Mouse (Mus musculus): Measurements from ENCODE around the gene Mtus2. TPM values are rescaled to one million over a fixed set of nuclear protein-coding genes. Genes with fewer than 3 reads are reported as not detected.

Mtus2 gene
- polyA plus RNA-seq, 1 experiment: 8.7 TPM

- no peak for DNase-seq
- no peaks in the 10 kb centered on the region for H3K27me3 ChIP-seq (ENCODE audit: control insufficient read depth, insufficient read depth, low read length)
- 97% methylated on average over 6 of the region's 6 CpGs for WGBS
- H3K4me3 ChIP-seq (ENCODE audit: control insufficient read depth, insufficient read depth, low read length): no peak overlapping the region
- TF ChIP-seq CTCF (IDR thresholded peaks at IDR 0.05; ENCODE audit: borderline replicate concordance, control insufficient read depth, extremely low read depth, insufficient read depth, low read length, poor library complexity): no peak
- no peak for TF ChIP-seq POLR2A (IDR thresholded peaks at IDR 0.05; ENCODE audit: control insufficient read depth, extremely low read depth, insufficient read depth, low read length, poor library complexity)
- H3K36me3 ChIP-seq (ENCODE audit: control insufficient read depth, insufficient read depth, low read length): no peaks in the 10 kb centered on the region
- H3K4me1 ChIP-seq (replicated peaks; ENCODE audit: control insufficient read depth, insufficient read depth, low read length): peaks cover 5% of the 10 kb centered on the region; the same call in 1 of the 2 replicates
- no peak overlapping the region for H3K27ac ChIP-seq (ENCODE audit: control insufficient read depth, insufficient read depth, low read length)
These were observed 400.0 kb downstream of the Mtus2 start for GRCm38 (mm10) chr5:148357168-148357567.

- Histone ChIP-seq H3K36me3 (ENCODE audit: control insufficient read depth, insufficient read depth, low read length) (no peaks in the 10 kb centered on the region), H3K27ac (ENCODE audit: control insufficient read depth, insufficient read depth, low read length) (no peak overlapping the region), H3K27me3 (ENCODE audit: control insufficient read depth, insufficient read depth, low read length) (no peaks in the 10 kb centered on the region), H3K4me1 (replicated peaks; ENCODE audit: control insufficient read depth, insufficient read depth, low read length) (peaks cover 5% of the 10 kb centered on the region; the same call in 1 of the 2 replicates), H3K4me3 (ENCODE audit: control insufficient read depth, insufficient read depth, low read length) (no peak overlapping the region)
- TF ChIP-seq POLR2A (IDR thresholded peaks at IDR 0.05; ENCODE audit: control insufficient read depth, extremely low read depth, insufficient read depth, low read length, poor library complexity): no peak
- TF ChIP-seq CTCF (IDR thresholded peaks at IDR 0.05; ENCODE audit: borderline replicate concordance, control insufficient read depth, extremely low read depth, insufficient read depth, low read length, poor library complexity): no peak
- WGBS: 96% methylated on average over 11 of the region's 11 CpGs
- DNase-seq: no peak
These were observed 402.0 kb downstream of the Mtus2 start for GRCm38 (mm10) chr5:148359131-148359530.

- Histone ChIP-seq H3K4me3 (ENCODE audit: control insufficient read depth, insufficient read depth, low read length) (no peak overlapping the region), H3K27me3 (ENCODE audit: control insufficient read depth, insufficient read depth, low read length) (no peaks in the 10 kb centered on the region), H3K27ac (ENCODE audit: control insufficient read depth, insufficient read depth, low read length) (no peak overlapping the region), H3K4me1 (replicated peaks; ENCODE audit: control insufficient read depth, insufficient read depth, low read length) (peaks cover 5% of the 10 kb centered on the region; the same call in 1 of the 2 replicates), H3K36me3 (ENCODE audit: control insufficient read depth, insufficient read depth, low read length) (no peaks in the 10 kb centered on the region)
- 66% methylated on average over 16 of the region's 16 CpGs for WGBS
- no peak for DNase-seq
- no peak for TF ChIP-seq POLR2A (IDR thresholded peaks at IDR 0.05; ENCODE audit: control insufficient read depth, extremely low read depth, insufficient read depth, low read length, poor library complexity)
These were observed 404.0 kb downstream of the Mtus2 start for GRCm38 (mm10) chr5:148360922-148361758.

- peaks cover 5% of the 10 kb centered on the region; the same call in 1 of the 2 replicates for H3K4me1 ChIP-seq (replicated peaks; ENCODE audit: control insufficient read depth, insufficient read depth, low read length)
- H3K27ac ChIP-seq (ENCODE audit: control insufficient read depth, insufficient read depth, low read length): no peak overlapping the region
- no peaks in the 10 kb centered on the region for H3K36me3 ChIP-seq (ENCODE audit: control insufficient read depth, insufficient read depth, low read length)
- no peaks in the 10 kb centered on the region for H3K27me3 ChIP-seq (ENCODE audit: control insufficient read depth, insufficient read depth, low read length)
- DNase-seq: no peak
- WGBS: 88% methylated on average over 3 of the region's 3 CpGs
- TF ChIP-seq POLR2A (IDR thresholded peaks at IDR 0.05; ENCODE audit: control insufficient read depth, extremely low read depth, insufficient read depth, low read length, poor library complexity) (no peak), CTCF (IDR thresholded peaks at IDR 0.05; ENCODE audit: borderline replicate concordance, control insufficient read depth, extremely low read depth, insufficient read depth, low read length, poor library complexity) (no peak)
- H3K4me3 ChIP-seq (ENCODE audit: control insufficient read depth, insufficient read depth, low read length): no peak overlapping the region
These were observed 404.6 kb downstream of the Mtus2 start for GRCm38 (mm10) chr5:148361759-148362010.

GRCm38 (mm10) chr5:148362296-148362695, 405.2 kb downstream of the Mtus2 start:
- Histone ChIP-seq H3K4me1 (replicated peaks; ENCODE audit: control insufficient read depth, insufficient read depth, low read length) (peaks cover 5% of the 10 kb centered on the region; the same call in 1 of the 2 replicates), H3K4me3 (ENCODE audit: control insufficient read depth, insufficient read depth, low read length) (no peak overlapping the region), H3K27me3 (ENCODE audit: control insufficient read depth, insufficient read depth, low read length) (no peaks in the 10 kb centered on the region), H3K27ac (ENCODE audit: control insufficient read depth, insufficient read depth, low read length) (no peak overlapping the region), H3K36me3 (ENCODE audit: control insufficient read depth, insufficient read depth, low read length) (no peaks in the 10 kb centered on the region)
- no peak for DNase-seq
- TF ChIP-seq POLR2A (IDR thresholded peaks at IDR 0.05; ENCODE audit: control insufficient read depth, extremely low read depth, insufficient read depth, low read length, poor library complexity) (no peak), CTCF (IDR thresholded peaks at IDR 0.05; ENCODE audit: borderline replicate concordance, control insufficient read depth, extremely low read depth, insufficient read depth, low read length, poor library complexity) (no peak)
- WGBS: 96% methylated on average over 7 of the region's 7 CpGs

- H3K36me3 ChIP-seq (ENCODE audit: control insufficient read depth, insufficient read depth, low read length): no peaks in the 10 kb centered on the region
These were observed 406.5 kb downstream of the Mtus2 start for GRCm38 (mm10) chr5:148363441-148364113.

More at GRCm38 (mm10) chr5:148363441-148364113, 406.5 kb downstream of the Mtus2 start:
- H3K4me3 ChIP-seq (ENCODE audit: control insufficient read depth, insufficient read depth, low read length): no peak overlapping the region
- no peak for DNase-seq
- no peaks in the 10 kb centered on the region for H3K27me3 ChIP-seq (ENCODE audit: control insufficient read depth, insufficient read depth, low read length)
- 96% methylated on average over 22 of the region's 22 CpGs for WGBS
- TF ChIP-seq POLR2A (IDR thresholded peaks at IDR 0.05; ENCODE audit: control insufficient read depth, extremely low read depth, insufficient read depth, low read length, poor library complexity) (no peak), CTCF (IDR thresholded peaks at IDR 0.05; ENCODE audit: borderline replicate concordance, control insufficient read depth, extremely low read depth, insufficient read depth, low read length, poor library complexity) (no peak)
- peaks cover 5% of the 10 kb centered on the region; the same call in 1 of the 2 replicates for H3K4me1 ChIP-seq (replicated peaks; ENCODE audit: control insufficient read depth, insufficient read depth, low read length)
- no peak overlapping the region for H3K27ac ChIP-seq (ENCODE audit: control insufficient read depth, insufficient read depth, low read length)

Other genes starting within 250 kb of the Mtus2 start
- gene Flt1, start 231.3 kb upstream of the Mtus2 start, polyA plus RNA-seq (2012; rRNA removed): 2.0 TPM in 2 replicates
- 54.7 and 68.6 TPM in 2 replicates for gene Pomp, start 96.9 kb upstream of the Mtus2 start, polyA plus RNA-seq (2012; rRNA removed)
- gene Slc46a3, start 62.5 kb upstream of the Mtus2 start, polyA plus RNA-seq (2012; rRNA removed): 34.7 and 50.4 TPM in 2 replicates